Mouse (Mus musculus): ENCODE measurements around the gene Gpc5. TPM values are rescaled to one million over a fixed set of nuclear protein-coding genes. Genes with fewer than 3 reads are reported as not detected.

Gpc5 gene
- total RNA-seq, 2 experiments from 2014 or later = not detected

- DNase-seq (ENCODE audit: low spot score in 2 of 2) = no peak
These were observed 14.3 kb downstream of the Gpc5 start for GRCm38 (mm10) chr14:115106326-115106725.

- DNase-seq (ENCODE audit: low spot score in 2 of 2) = no peak
These were observed 15.5 kb downstream of the Gpc5 start for GRCm38 (mm10) chr14:115107467-115107866.

GRCm38 (mm10) chr14:115118626-115119025, 26.6 kb downstream of the Gpc5 start:
- no peak for DNase-seq (ENCODE audit: low spot score in 2 of 2)

- no peak for DNase-seq (ENCODE audit: low spot score in 2 of 2)
These were observed 56.8 kb downstream of the Gpc5 start for GRCm38 (mm10) chr14:115148821-115149220.

- no peak for DNase-seq (ENCODE audit: low spot score in 2 of 2)
These were observed 64.6 kb downstream of the Gpc5 start for GRCm38 (mm10) chr14:115156597-115156996.

- no peak for DNase-seq (ENCODE audit: low spot score in 2 of 2)
These were observed 85.4 kb downstream of the Gpc5 start for GRCm38 (mm10) chr14:115177322-115177836.

GRCm38 (mm10) chr14:115179925-115180324, 87.9 kb downstream of the Gpc5 start:
- no peak for DNase-seq (ENCODE audit: low spot score in 2 of 2)

GRCm38 (mm10) chr14:115188256-115188655, 96.2 kb downstream of the Gpc5 start:
- no peak for DNase-seq (ENCODE audit: low spot score in 2 of 2)

- no peak for DNase-seq (ENCODE audit: low spot score in 2 of 2)
These were observed 136.1 kb downstream of the Gpc5 start for GRCm38 (mm10) chr14:115228075-115228474.

GRCm38 (mm10) chr14:115236387-115236786, 144.4 kb downstream of the Gpc5 start:
- no peak for DNase-seq (ENCODE audit: low spot score in 2 of 2)

GRCm38 (mm10) chr14:115240621-115241373, 148.8 kb downstream of the Gpc5 start:
- DNase-seq (ENCODE audit: low spot score in 2 of 2) = no peak

GRCm38 (mm10) chr14:115250537-115250936, 158.5 kb downstream of the Gpc5 start:
- no peak for DNase-seq (ENCODE audit: low spot score in 2 of 2)

GRCm38 (mm10) chr14:115251791-115252190, 159.8 kb downstream of the Gpc5 start:
- DNase-seq (ENCODE audit: low spot score in 2 of 2) = no peak

GRCm38 (mm10) chr14:115253155-115253554, 161.1 kb downstream of the Gpc5 start:
- DNase-seq (ENCODE audit: low spot score in 2 of 2) = no peak

- DNase-seq (ENCODE audit: low spot score in 2 of 2) = no peak
These were observed 161.7 kb downstream of the Gpc5 start for GRCm38 (mm10) chr14:115253685-115254084.

GRCm38 (mm10) chr14:115269703-115270402, 177.8 kb downstream of the Gpc5 start:
- no peak for DNase-seq (ENCODE audit: low spot score in 2 of 2)

- no peak for DNase-seq (ENCODE audit: low spot score in 2 of 2)
These were observed 178.4 kb downstream of the Gpc5 start for GRCm38 (mm10) chr14:115270445-115270844.

GRCm38 (mm10) chr14:115282782-115283181, 190.8 kb downstream of the Gpc5 start:
- no peak for DNase-seq (ENCODE audit: low spot score in 2 of 2)

GRCm38 (mm10) chr14:115324247-115324646, 232.2 kb downstream of the Gpc5 start:
- DNase-seq (ENCODE audit: low spot score in 2 of 2) = no peak

- no peak for DNase-seq (ENCODE audit: low spot score in 2 of 2)
These were observed 234.4 kb downstream of the Gpc5 start for GRCm38 (mm10) chr14:115326426-115326825.

- no peak for DNase-seq (ENCODE audit: low spot score in 2 of 2)
These were observed 247.1 kb downstream of the Gpc5 start for GRCm38 (mm10) chr14:115339084-115339483.

- DNase-seq (ENCODE audit: low spot score in 2 of 2) = no peak
These were observed 250.6 kb downstream of the Gpc5 start for GRCm38 (mm10) chr14:115342597-115342996.
